Mouse (Mus musculus): ENCODE data around the gene 4931414P19Rik. TPM values are rescaled to one million over a fixed set of nuclear protein-coding genes. Genes with fewer than 3 reads are reported as not detected.

The 4931414P19Rik gene
- total RNA-seq (2012; rRNA removed): 4.8 and 6.4 TPM in 2 replicates

DNA sequence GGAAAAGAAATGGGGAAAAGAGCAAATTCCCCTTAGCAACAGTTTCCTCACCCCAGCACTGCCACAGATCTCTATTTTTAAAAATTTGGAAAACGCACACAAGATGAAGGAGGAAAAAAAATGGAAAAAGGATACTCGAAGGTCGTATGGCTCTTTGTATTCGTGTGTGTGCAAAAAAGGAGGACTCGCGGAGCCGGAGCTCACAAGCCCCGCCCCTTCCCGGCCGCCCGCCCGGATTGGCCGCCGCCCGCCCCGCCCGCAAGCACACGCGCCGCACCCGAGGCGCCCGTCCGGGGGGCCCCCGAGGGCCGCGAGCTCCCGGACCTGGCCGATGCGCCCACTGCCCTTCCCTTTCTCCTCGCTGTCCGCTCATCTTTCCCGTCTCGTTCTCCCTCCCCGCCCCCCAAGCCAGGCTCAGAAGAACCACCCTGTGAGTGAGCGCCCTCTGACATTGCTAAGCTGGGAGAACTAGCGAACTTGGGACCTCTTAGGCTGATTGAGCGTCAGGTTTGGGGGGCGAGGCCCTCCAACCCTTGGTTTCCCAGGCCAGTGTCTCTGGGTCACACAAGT, at the start of gene 4931414P19Rik:
Gene 4931414P19Rik (minus strand): TSS at position 242 of the 570 bp plus-strand sequence.
- in situ Hi-C loops (cut with MboI; ENCODE audit: low sequenced_read_pairs in 2 of 2, unreplicated experiment in 2 of 2): no loop called here
- Histone ChIP-seq H3K36me3 (ENCODE audit: control insufficient read depth, insufficient read depth, low read length, poor library complexity, severe bottlenecking) (no peaks in the 10 kb centered on the region), H3K27ac (ENCODE audit: insufficient read depth, low read depth, low read length, poor library complexity, severe bottlenecking) (peak within 1 kb of the TSS; percentile 42; the same call in 1 of the 2 replicates), H3K4me3 (ENCODE audit: insufficient read depth in 1 of 2, low read depth in 1 of 2, low read length in 2 of 2, poor library complexity in 1 of 2, severe bottlenecking in 1 of 2) (peak within 1 kb of the TSS; percentile 58 to 71), H3K4me1 (ENCODE audit: control insufficient read depth in 2 of 2, insufficient read depth in 2 of 2, low read length in 2 of 2, poor library complexity in 1 of 2) (peaks cover 2 to 11% of the 10 kb centered on the region in 2 experiments; a peak in 2 of 4 replicates), H3K9me3 (ENCODE audit: control insufficient read depth, insufficient read depth, low read depth, low read length) (no peaks in the 10 kb centered on the region), H3K9ac (ENCODE audit: insufficient read depth, low read depth, low read length, poor library complexity, severe bottlenecking) (peak within 1 kb of the TSS; percentile 70)
- no peak for DNase-seq (ENCODE audit: low read depth, low spot score)
- TF ChIP-seq MAFK (IDR thresholded peaks at IDR 0.05; ENCODE audit: insufficient read depth, low read depth, low read length): no peak
- no peak for TF ChIP-seq ZNF384 (IDR thresholded peaks at IDR 0.05; ENCODE audit: low read depth, low read length)
- no peak for TF ChIP-seq ZC3H11A (IDR thresholded peaks at IDR 0.05; ENCODE audit: borderline replicate concordance, low read depth, low read length)
- TF ChIP-seq CHD2 (IDR thresholded peaks at IDR 0.05; ENCODE audit: low read depth, low read length): no peak
- TF ChIP-seq HCFC1 (IDR thresholded peaks at IDR 0.05; ENCODE audit: borderline replicate concordance, insufficient read depth, low read length): no peak

DNA sequence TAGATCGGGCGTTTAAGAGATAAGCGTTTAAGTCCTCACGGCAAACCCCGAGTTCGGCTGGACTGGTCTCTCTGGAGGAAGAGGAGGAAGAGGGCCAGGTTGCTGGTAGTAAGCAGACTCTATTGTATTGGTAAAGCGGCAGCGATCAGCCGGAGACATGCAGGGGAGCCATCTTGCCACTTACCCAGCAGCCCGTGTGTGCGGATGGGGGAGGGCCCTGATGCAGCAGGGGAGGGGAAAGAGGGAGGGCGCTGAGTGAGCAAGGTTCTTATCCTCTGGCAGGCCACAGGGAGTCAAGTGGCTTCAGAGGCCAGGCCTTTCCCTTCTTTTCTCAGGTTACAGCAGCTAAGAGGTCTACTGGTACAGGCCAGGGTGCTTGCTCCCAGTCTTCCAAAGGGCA, 47.7 kb upstream of the 4931414P19Rik start:
- H3K4me3 ChIP-seq (ENCODE audit: insufficient read depth in 1 of 2, low read depth in 1 of 2, low read length in 2 of 2, poor library complexity in 1 of 2, severe bottlenecking in 1 of 2): peak overlapping the region; percentile 82 to 86
- peaks cover 35% of the 10 kb centered on the region for H3K36me3 ChIP-seq (ENCODE audit: control insufficient read depth, insufficient read depth, low read length, poor library complexity, severe bottlenecking)
- H3K9me3 ChIP-seq (ENCODE audit: control insufficient read depth, insufficient read depth, low read depth, low read length): no peaks in the 10 kb centered on the region
- in situ Hi-C loops (cut with MboI; ENCODE audit: low sequenced_read_pairs in 2 of 2, unreplicated experiment in 2 of 2): no loop called here
- peak overlapping the region; percentile 94 for H3K27ac ChIP-seq (ENCODE audit: insufficient read depth, low read depth, low read length, poor library complexity, severe bottlenecking)
- peaks cover 5 to 12% of the 10 kb centered on the region in 2 experiments; a peak in 3 of 4 replicates for H3K4me1 ChIP-seq (ENCODE audit: control insufficient read depth in 2 of 2, insufficient read depth in 2 of 2, low read length in 2 of 2, poor library complexity in 1 of 2)
- peak overlapping the region; percentile 92 for H3K9ac ChIP-seq (ENCODE audit: insufficient read depth, low read depth, low read length, poor library complexity, severe bottlenecking)
- DNase-seq (ENCODE audit: low read depth, low spot score): peak; percentile 73
- TF ChIP-seq ZC3H11A (IDR thresholded peaks at IDR 0.05; ENCODE audit: borderline replicate concordance, low read depth, low read length) (no peak), MAFK (IDR thresholded peaks at IDR 0.05; ENCODE audit: insufficient read depth, low read depth, low read length) (0 out of 2 replicates have a peak, but pooled peaks have one; percentile 14)

- Histone ChIP-seq H3K36me3 (ENCODE audit: control insufficient read depth, insufficient read depth, low read length, poor library complexity, severe bottlenecking) (peaks cover 37% of the 10 kb centered on the region), H3K4me1 (ENCODE audit: control insufficient read depth in 2 of 2, insufficient read depth in 2 of 2, low read length in 2 of 2, poor library complexity in 1 of 2) (peaks cover 5 to 12% of the 10 kb centered on the region in 2 experiments; a peak in 3 of 4 replicates), H3K27ac (ENCODE audit: insufficient read depth, low read depth, low read length, poor library complexity, severe bottlenecking) (peak overlapping the region; percentile 59; the same call in 1 of the 2 replicates), H3K9ac (ENCODE audit: insufficient read depth, low read depth, low read length, poor library complexity, severe bottlenecking) (peak overlapping the region; percentile 92; the same call in 1 of the 2 replicates), H3K4me3 (ENCODE audit: insufficient read depth in 1 of 2, low read depth in 1 of 2, low read length in 2 of 2, poor library complexity in 1 of 2, severe bottlenecking in 1 of 2) (peak overlapping the region; percentile 82 to 86), H3K9me3 (ENCODE audit: control insufficient read depth, insufficient read depth, low read depth, low read length) (no peaks in the 10 kb centered on the region)
- TF ChIP-seq ZC3H11A (IDR thresholded peaks at IDR 0.05; ENCODE audit: borderline replicate concordance, low read depth, low read length) (no peak), MAFK (IDR thresholded peaks at IDR 0.05; ENCODE audit: insufficient read depth, low read depth, low read length) (no peak), ZNF384 (IDR thresholded peaks at IDR 0.05; ENCODE audit: low read depth, low read length) (no peak), HCFC1 (IDR thresholded peaks at IDR 0.05; ENCODE audit: borderline replicate concordance, insufficient read depth, low read length) (no peak), CHD2 (IDR thresholded peaks at IDR 0.05; ENCODE audit: low read depth, low read length) (no peak)
- DNase-seq (ENCODE audit: low read depth, low spot score): no peak
- in situ Hi-C loops (cut with MboI; ENCODE audit: low sequenced_read_pairs in 2 of 2, unreplicated experiment in 2 of 2): no loop called here
These were observed 47.0 kb upstream of the 4931414P19Rik start for GRCm38 (mm10) chr14:54652787-54653186.

GRCm38 (mm10) chr14:54651556-54651955, 45.8 kb upstream of the 4931414P19Rik start:
- H3K9me3 ChIP-seq (ENCODE audit: control insufficient read depth, insufficient read depth, low read depth, low read length): no peaks in the 10 kb centered on the region
- H3K4me1 ChIP-seq (ENCODE audit: control insufficient read depth in 2 of 2, insufficient read depth in 2 of 2, low read length in 2 of 2, poor library complexity in 1 of 2): peaks cover 5 to 12% of the 10 kb centered on the region in 2 experiments; a peak in 3 of 4 replicates
- H3K36me3 ChIP-seq (ENCODE audit: control insufficient read depth, insufficient read depth, low read length, poor library complexity, severe bottlenecking): peaks cover 44% of the 10 kb centered on the region
- no peak overlapping the region for H3K9ac ChIP-seq (ENCODE audit: insufficient read depth, low read depth, low read length, poor library complexity, severe bottlenecking)
- in situ Hi-C loops (cut with MboI; ENCODE audit: low sequenced_read_pairs in 2 of 2, unreplicated experiment in 2 of 2): no loop called here
- H3K4me3 ChIP-seq (ENCODE audit: insufficient read depth in 1 of 2, low read depth in 1 of 2, low read length in 2 of 2, poor library complexity in 1 of 2, severe bottlenecking in 1 of 2): no peak overlapping the region
- no peak for DNase-seq (ENCODE audit: low read depth, low spot score)
- TF ChIP-seq HCFC1 (IDR thresholded peaks at IDR 0.05; ENCODE audit: borderline replicate concordance, insufficient read depth, low read length): no peak
- TF ChIP-seq ZNF384 (IDR thresholded peaks at IDR 0.05; ENCODE audit: low read depth, low read length): no peak
- TF ChIP-seq MAFK (IDR thresholded peaks at IDR 0.05; ENCODE audit: insufficient read depth, low read depth, low read length): no peak
- TF ChIP-seq ZC3H11A (IDR thresholded peaks at IDR 0.05; ENCODE audit: borderline replicate concordance, low read depth, low read length): no peak
- TF ChIP-seq CHD2 (IDR thresholded peaks at IDR 0.05; ENCODE audit: low read depth, low read length): no peak
- no peak overlapping the region for H3K27ac ChIP-seq (ENCODE audit: insufficient read depth, low read depth, low read length, poor library complexity, severe bottlenecking)
